Mouse (Mus musculus): Measurements from ENCODE around the gene Krt80.
A peak's percentile ranks its signal among the peaks of the same experiment; 100 is the strongest.

The Krt80 gene

GRCm38 (mm10) chr15:101375956-101376775 is 6.2 kb upstream of the Krt80 start:
- DNase-seq (ENCODE audit: low spot score in 2 of 2), result no peak

- DNase-seq (ENCODE audit: low spot score in 2 of 2), result peak in 1 of 2 experiments; percentile 28
Observed at GRCm38 (mm10) chr15:101374879-101375278, 4.9 kb upstream of the Krt80 start.

- DNase-seq (ENCODE audit: low spot score in 2 of 2), result peak; percentile 33 to 51
Observed at GRCm38 (mm10) chr15:101373286-101373898, 3.4 kb upstream of the Krt80 start.

GRCm38 (mm10) chr15:101372131-101372977 is 2.4 kb upstream of the Krt80 start:
- DNase-seq (ENCODE audit: low spot score in 2 of 2), result no peak

GRCm38 (mm10) chr15:101371141-101371985 is 1.4 kb upstream of the Krt80 start:
- no peak for DNase-seq (ENCODE audit: low spot score in 2 of 2)

GRCm38 (mm10) chr15:101369382-101370100 is 421 bp downstream of the Krt80 start:
- no peak for DNase-seq (ENCODE audit: low spot score in 2 of 2)

GRCm38 (mm10) chr15:101368502-101369381 is 1.2 kb downstream of the Krt80 start:
- DNase-seq (ENCODE audit: low spot score in 2 of 2), result no peak

GRCm38 (mm10) chr15:101368015-101368414 is 1.9 kb downstream of the Krt80 start:
- DNase-seq (ENCODE audit: low spot score in 2 of 2), result no peak

GRCm38 (mm10) chr15:101367497-101367896 is 2.5 kb downstream of the Krt80 start:
- no peak for DNase-seq (ENCODE audit: low spot score in 2 of 2)

- no peak for DNase-seq (ENCODE audit: low spot score in 2 of 2)
Observed at GRCm38 (mm10) chr15:101366926-101367325, 3.0 kb downstream of the Krt80 start.

GRCm38 (mm10) chr15:101366482-101366881 is 3.5 kb downstream of the Krt80 start:
- no peak for DNase-seq (ENCODE audit: low spot score in 2 of 2)

GRCm38 (mm10) chr15:101365721-101366120 is 4.2 kb downstream of the Krt80 start:
- DNase-seq (ENCODE audit: low spot score in 2 of 2), result no peak

- no peak for DNase-seq (ENCODE audit: low spot score in 2 of 2)
Observed at GRCm38 (mm10) chr15:101364891-101365671, 4.9 kb downstream of the Krt80 start.

GRCm38 (mm10) chr15:101364425-101364824 is 5.5 kb downstream of the Krt80 start:
- no peak for DNase-seq (ENCODE audit: low spot score in 2 of 2)

- no peak for DNase-seq (ENCODE audit: low spot score in 2 of 2)
Observed at GRCm38 (mm10) chr15:101363933-101364332, 6.0 kb downstream of the Krt80 start.

- DNase-seq (ENCODE audit: low spot score in 2 of 2), result no peak
Observed at GRCm38 (mm10) chr15:101362393-101363010, 7.5 kb downstream of the Krt80 start.

GRCm38 (mm10) chr15:101355382-101355786 is 14.6 kb downstream of the Krt80 start:
- peak; percentile 24 to 52 for DNase-seq (ENCODE audit: low spot score in 2 of 2)

- DNase-seq (ENCODE audit: low spot score in 2 of 2), result no peak
Observed at GRCm38 (mm10) chr15:101352706-101353465, 17.1 kb downstream of the Krt80 start.
